Mouse (Mus musculus) CH12.LX (cell line): ENCODE measurements around the gene Rgs16. TPM values are rescaled to one million over a fixed set of nuclear protein-coding genes. Genes with fewer than 3 reads are reported as not detected.

Source experiments
- DNase-seq: peaks from one replicate; pipeline ENCODE4 v3.0.0-alpha.2; 2013; ENCODE audit errors: extremely low read depth
- H3K27ac ChIP-seq: 2 replicates; pipeline ENCODE4 v1.5.1; 2012; ENCODE audit warnings: low read depth, mild to moderate bottlenecking, control low read depth, moderate library complexity; ENCODE audit not compliant: insufficient read depth
- H3K27me3 ChIP-seq: replicated peaks from 2 replicates; pipeline ENCODE3; 2012; ENCODE audit warnings: inconsistent platforms
- H3K36me3 ChIP-seq, 2 experiments: replicated peaks in 1 of 2; 2 replicates each; pipeline versions ENCODE3 to v1.6.1; 2012; ENCODE audit warnings: inconsistent platforms in 1 of 2, low read length in 1 of 2, mild to moderate bottlenecking in 1 of 2, mixed read lengths in 1 of 2, moderate library complexity in 1 of 2; ENCODE audit not compliant: control insufficient read depth in 1 of 2, insufficient read depth in 1 of 2
- H3K4me1 ChIP-seq, 2 experiments: 2 replicates each; pipeline ENCODE4 v1.6.1; 2012; ENCODE audit warnings: inconsistent platforms in 1 of 2, moderate library complexity in 1 of 2; ENCODE audit not compliant: insufficient read depth in 2 of 2, control insufficient read depth in 1 of 2
- H3K4me2 ChIP-seq: 2 replicates; pipeline ENCODE4 v1.6.1; 2012; ENCODE audit warnings: low read depth, mild to moderate bottlenecking, control low read depth; ENCODE audit not compliant: poor library complexity, insufficient read depth, severe bottlenecking
- H3K4me3 ChIP-seq, 3 experiments: fragments of 150-350 bp in 1 of 3; sonication (generic) in 1 of 3; replicated peaks in 1 of 3; 2 replicates each; pipeline versions ENCODE3 to v1.5.1; 2011 to 2012; ENCODE audit warnings: low read depth in 2 of 3, low read length in 2 of 3, mild to moderate bottlenecking in 2 of 3, moderate library complexity in 2 of 3, control low read depth in 1 of 3, improper control_type of control experiment in 1 of 3, inconsistent platforms in 1 of 3, mixed read lengths in 1 of 3; ENCODE audit not compliant: poor library complexity in 1 of 3
- H3K79me2 ChIP-seq: replicated peaks from 2 replicates; pipeline ENCODE4 v1.6.1; 2012; ENCODE audit warnings: mild to moderate bottlenecking, moderate library complexity; ENCODE audit not compliant: control insufficient read depth, poor library complexity, insufficient read depth, severe bottlenecking; ENCODE audit errors: extremely low read depth
- H3K9ac ChIP-seq: 2 replicates; pipeline ENCODE4 v1.6.1; 2012; ENCODE audit warnings: low read depth, mild to moderate bottlenecking, control low read depth, moderate library complexity; ENCODE audit not compliant: insufficient read depth
- H3K9me3 ChIP-seq: replicated peaks from 2 replicates; pipeline ENCODE3; 2012; ENCODE audit warnings: low read length, inconsistent platforms, mixed read lengths
- BHLHE40 ChIP-seq: IDR thresholded peaks from 2 replicates; pipeline ENCODE4 v1.6.1; 2011; ENCODE audit warnings: mild to moderate bottlenecking, low read depth, low read length, improper control_type of control experiment
- CHD2 ChIP-seq: IDR thresholded peaks from 2 replicates; pipeline ENCODE4 v1.6.1; 2011; ENCODE audit warnings: low read length, improper control_type of control experiment
- CTCF ChIP-seq, 2 experiments: IDR thresholded peaks in 1 of 2; conservative IDR thresholded peaks in 1 of 2; 2 replicates each; pipeline ENCODE4 v1.5.1; 2011 to 2012; ENCODE audit warnings: low read depth in 2 of 2, low read length in 2 of 2, improper control_type of control experiment in 1 of 2, inconsistent platforms in 1 of 2, mild to moderate bottlenecking in 1 of 2, moderate library complexity in 1 of 2
- E2F4 ChIP-seq: IDR thresholded peaks from 2 replicates; pipeline ENCODE4 v1.6.1; 2011; ENCODE audit warnings: low read depth, low read length, improper control_type of control experiment; ENCODE audit not compliant: insufficient replicate concordance
- ELF1 ChIP-seq: IDR thresholded peaks from 2 replicates; pipeline ENCODE4 v1.6.1; 2014; ENCODE audit warnings: low read depth, mild to moderate bottlenecking, inconsistent platforms, low read length, improper control_type of control experiment
- IRF4 ChIP-seq: IDR thresholded peaks from 2 replicates; pipeline ENCODE4 v1.6.1; 2014; ENCODE audit warnings: low read depth, mild to moderate bottlenecking, inconsistent platforms, low read length, improper control_type of control experiment
- MAFK ChIP-seq: IDR thresholded peaks from 2 replicates; pipeline ENCODE4 v1.6.1; 2011; ENCODE audit warnings: low read length, improper control_type of control experiment; ENCODE audit not compliant: insufficient replicate concordance
- MAX ChIP-seq: IDR thresholded peaks from 2 replicates; pipeline ENCODE4 v1.6.1; 2011; ENCODE audit warnings: low read length, improper control_type of control experiment
- MYC ChIP-seq: IDR thresholded peaks from 2 replicates; pipeline ENCODE4 v1.6.1; 2011; ENCODE audit warnings: low read depth, mild to moderate bottlenecking, improper control_type of control experiment, low read length
- PAX5 ChIP-seq: IDR thresholded peaks from 2 replicates; pipeline ENCODE4 v1.6.1; 2012; ENCODE audit warnings: low read length, inconsistent platforms, mixed read lengths
- POLR2A ChIP-seq: IDR thresholded peaks from 2 replicates; pipeline ENCODE4 v1.6.1; 2011; ENCODE audit warnings: low read depth, mild to moderate bottlenecking, improper control_type of control experiment, low read length
- SIN3A ChIP-seq: IDR thresholded peaks from 2 replicates; pipeline ENCODE4 v1.6.1; 2012; ENCODE audit warnings: low read length, improper control_type of control experiment, inconsistent platforms
- SMC3 ChIP-seq: IDR thresholded peaks from 2 replicates; pipeline ENCODE4 v1.6.1; 2011; ENCODE audit warnings: low read depth, low read length, improper control_type of control experiment
- TBP ChIP-seq: conservative IDR thresholded peaks from 2 replicates; pipeline ENCODE4 v1.6.1; 2011; ENCODE audit warnings: low read depth, low read length, improper control_type of control experiment
- USF2 ChIP-seq: conservative IDR thresholded peaks from 2 replicates; pipeline ENCODE4 v1.6.1; 2011; ENCODE audit warnings: low read depth, low read length, improper control_type of control experiment
- ZC3H11A ChIP-seq: IDR thresholded peaks from 2 replicates; pipeline ENCODE4 v1.6.1; 2012; ENCODE audit warnings: low read depth, mild to moderate bottlenecking, inconsistent platforms, low read length, improper control_type of control experiment
- ZKSCAN1 ChIP-seq: IDR thresholded peaks from 2 replicates; pipeline ENCODE4 v1.6.1; 2012; ENCODE audit warnings: low read depth, inconsistent platforms, low read length, improper control_type of control experiment, borderline replicate concordance
- dilution Hi-C: fragments of 300-500 bp; cut with MboI; formaldehyde crosslinking; loops from 2 replicates; pipeline ENCODE4 v1.14.3; 2020; ENCODE audit warnings: low sequenced_read_pairs; ENCODE audit not compliant: extremely low pct_unique_long_range_greater_than_20kb, extremely low pct_ligation_motif_present
- in situ Hi-C: fragments of 300-500 bp; cut with MboI; formaldehyde crosslinking; loops from 3 replicates; pipeline ENCODE4 v1.14.3; 2019; ENCODE audit warnings: low sequenced_read_pairs, low pct_ligation_motif_present, low pct_unique_long_range_greater_than_20kb, mixed read lengths
- polyA plus RNA-seq: library from polyadenylated mRNA; unstranded; fragments of >175 nt; gene quantifications from 2 replicates; pipeline ENCODE4 v1.2.1, GENCODE M21; 2012; ENCODE audit warnings: low read depth; ENCODE audit not compliant: insufficient read length
- total RNA-seq, 2 experiments: library from RNA; depleted of rRNA; stranded (reverse); fragments of 300-350 nt in 1 of 2; fragments of >200 nt in 1 of 2; gene quantifications; 2 replicates each; pipeline ENCODE4 v1.2.3; 2012 to 2014

Gene Rgs16
- total and polyA plus RNA-seq, 3 experiments: 0.15 to 0.26 (median 0.21) TPM

GRCm38 (mm10) chr1:153764136-153764535, 24.0 kb downstream of the Rgs16 start:
- dilution Hi-C loops (no loop called here), in situ Hi-C loops (no loop called here)
- Histone ChIP-seq H3K9ac (peak overlapping the region; percentile 39; the same call in 1 of the 2 replicates), H3K27ac (no peak overlapping the region), H3K36me3 (peaks cover 12 to 41% of the 10 kb centered on the region in 2 experiments), H3K9me3 (no peaks in the 10 kb centered on the region), H3K27me3 (no peaks in the 10 kb centered on the region), H3K4me3 (no peak overlapping the region), H3K4me1 (peaks cover 20 to 36% of the 10 kb centered on the region in 2 experiments), H3K4me2 (0 out of 2 replicates have a peak overlapping the region, but pooled peaks have one; percentile 44), H3K79me2 (no peaks in the 10 kb centered on the region)
- no peak for DNase-seq
- TF ChIP-seq SIN3A: no peak
- no peak for TF ChIP-seq PAX5
- TF ChIP-seq E2F4: no peak
- peak; percentile 77; the same call in 1 of the 2 replicates for TF ChIP-seq MAFK
- TF ChIP-seq TBP: no peak
- no peak for TF ChIP-seq MYC
- no peak for TF ChIP-seq ZKSCAN1
- TF ChIP-seq CTCF (conservative IDR thresholded peaks at IDR 0.05 in 1 of 2, IDR thresholded peaks at IDR 0.05 in 1 of 2; ENCODE audit: low read depth in 2 of 2, low read length in 2 of 2): peak in 1 of 2 experiments; percentile 41; a peak in 2 of 4 replicates
- TF ChIP-seq ELF1: no peak
- peak; percentile 33; the same call in 1 of the 2 replicates for TF ChIP-seq IRF4
- TF ChIP-seq ZC3H11A: no peak
- no peak for TF ChIP-seq SMC3
- TF ChIP-seq CHD2: no peak
- TF ChIP-seq MAX: no peak

GRCm38 (mm10) chr1:153766298-153766697, 26.1 kb downstream of the Rgs16 start:
- peak overlapping the region; percentile 22 for H3K4me2 ChIP-seq
- DNase-seq: no peak
- peaks cover 20 to 38% of the 10 kb centered on the region in 2 experiments for H3K4me1 ChIP-seq
- in situ Hi-C loops: no loop called here
- 0 out of 2 replicates have a peak, but pooled peaks have one; percentile 4 for TF ChIP-seq BHLHE40
- TF ChIP-seq POLR2A: 0 out of 2 replicates have a peak, but pooled peaks have one; percentile 25
- TF ChIP-seq IRF4: no peak
- TF ChIP-seq ELF1: peak; percentile 85
- no peak for TF ChIP-seq USF2
- TF ChIP-seq MAFK: no peak
- TF ChIP-seq, all 38 proteins: peak for 3
- peaks cover 7 to 19% of the 10 kb centered on the region in 2 experiments for H3K36me3 ChIP-seq
- H3K27me3 ChIP-seq: no peaks in the 10 kb centered on the region
- H3K4me3 ChIP-seq: no peak overlapping the region
- no peaks in the 10 kb centered on the region for H3K9me3 ChIP-seq
- no peaks in the 10 kb centered on the region for H3K79me2 ChIP-seq
- H3K9ac ChIP-seq: no peak overlapping the region
- dilution Hi-C loops: no loop called here
- H3K27ac ChIP-seq: no peak overlapping the region
